Mouse (Mus musculus) megakaryocyte, embryonic 14.5 days (primary cell): Measurements from ENCODE around the gene Tspo. TPM values are rescaled to one million over a fixed set of nuclear protein-coding genes. Genes with fewer than 3 reads are reported as not detected.

Experiments
- H3K27me3 ChIP-seq: replicated peaks from 2 replicates; pipeline ENCODE3; 2012; ENCODE audit warnings: inconsistent platforms
- H3K36me3 ChIP-seq: replicated peaks from 2 replicates; pipeline ENCODE3; 2012; ENCODE audit warnings: low read length, inconsistent platforms, mixed read lengths
- H3K4me1 ChIP-seq: 2 replicates; pipeline ENCODE4 v1.6.1; 2012; ENCODE audit warnings: inconsistent platforms
- H3K4me3 ChIP-seq: replicated peaks from 2 replicates; pipeline ENCODE3; 2012; ENCODE audit warnings: moderate library complexity, mild to moderate bottlenecking, inconsistent platforms
- H3K9me3 ChIP-seq: 2 replicates; pipeline ENCODE4 v1.6.1; 2012; ENCODE audit warnings: inconsistent platforms
- FLI1 ChIP-seq: IDR thresholded peaks from 2 replicates; pipeline ENCODE4 v1.6.1; 2012; ENCODE audit warnings: low read length, inconsistent platforms, mixed read lengths
- GATA1 ChIP-seq: IDR thresholded peaks from 3 replicates; pipeline ENCODE4 v1.6.1; 2012; ENCODE audit warnings: mixed read lengths, low read length, inconsistent platforms, borderline replicate concordance
- polyA plus RNA-seq: library from polyadenylated mRNA; stranded (reverse); fragments of >175 nt; gene quantifications from 2 replicates; pipeline ENCODE4 v1.2.3, GENCODE M21; 2012; ENCODE audit warnings: low replicate concordance; ENCODE audit not compliant: insufficient read depth

Tspo gene
- polyA plus RNA-seq, 1 experiment: 531 TPM

DNA sequence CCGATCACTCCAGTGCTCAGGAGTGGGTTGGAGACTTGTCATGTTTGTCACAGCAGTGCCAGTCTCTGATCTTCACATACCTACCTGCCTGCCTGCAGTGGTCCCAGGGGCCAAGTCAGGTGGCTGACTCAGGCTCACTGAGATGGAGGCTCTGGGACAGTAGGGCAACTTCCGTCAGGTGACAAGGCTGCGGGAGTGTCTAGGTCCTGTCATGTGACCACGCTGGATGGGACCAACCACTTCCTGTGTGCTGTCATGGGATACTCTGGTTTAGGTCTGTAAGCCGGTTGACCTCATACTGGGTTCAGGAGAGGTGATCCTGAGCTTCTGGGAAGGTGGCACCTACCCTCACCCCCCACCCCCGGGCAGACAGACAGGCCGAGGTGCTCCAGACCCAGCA is 17.4 kb upstream of the Tspo start:
- Histone ChIP-seq H3K36me3 (peaks cover 93% of the 10 kb centered on the region), H3K27me3 (peaks cover 4% of the 10 kb centered on the region), H3K4me3 (no peak overlapping the region), H3K4me1 (peaks cover 60% of the 10 kb centered on the region), H3K9me3 (no peaks in the 10 kb centered on the region)
- TF ChIP-seq FLI1 (no peak), GATA1 (no peak)

DNA sequence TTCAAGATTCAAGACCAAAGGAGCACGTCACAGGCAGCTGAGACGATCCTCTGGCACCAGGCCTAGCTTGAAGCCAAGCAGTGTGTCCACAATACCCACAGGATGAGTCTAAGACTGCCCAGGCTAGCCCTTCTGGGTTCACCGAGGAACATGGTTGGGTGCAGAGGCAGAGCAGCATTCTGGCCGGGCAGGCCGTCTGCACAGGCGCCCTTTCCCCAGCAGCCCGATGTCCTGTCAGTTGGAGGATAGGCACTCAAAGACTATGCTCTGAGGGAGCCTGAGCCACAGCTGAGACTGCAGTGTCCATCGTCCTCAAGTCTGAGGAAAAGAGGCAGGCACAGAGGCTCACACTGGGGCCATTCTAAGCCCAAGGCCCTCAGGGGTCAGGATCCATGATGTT is 16.2 kb upstream of the Tspo start:
- Histone ChIP-seq H3K4me1 (peaks cover 49% of the 10 kb centered on the region), H3K27me3 (peaks cover 4% of the 10 kb centered on the region), H3K4me3 (no peak overlapping the region), H3K9me3 (no peaks in the 10 kb centered on the region), H3K36me3 (peaks cover 97% of the 10 kb centered on the region)
- no peak for TF ChIP-seq GATA1
- TF ChIP-seq FLI1: no peak

DNA sequence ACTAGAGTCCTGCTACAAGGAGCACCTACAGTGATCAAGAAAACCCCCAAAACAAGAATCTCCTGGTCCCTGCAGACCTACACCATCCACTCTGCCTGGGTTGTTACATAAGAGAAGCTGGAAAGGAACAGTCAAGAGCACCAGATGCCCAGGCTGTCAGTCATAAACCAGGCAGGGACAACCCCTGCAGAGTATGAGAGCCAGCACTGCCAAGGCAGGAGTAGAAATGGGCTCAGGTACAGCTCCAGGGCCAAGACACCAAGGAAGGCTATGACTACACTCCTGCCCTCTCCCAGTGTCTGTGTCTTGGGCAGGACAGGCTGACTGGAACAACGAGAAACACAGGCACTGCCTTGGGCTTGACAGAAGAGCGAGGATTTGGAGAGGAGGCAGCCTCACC is 13.3 kb upstream of the Tspo start:
- Histone ChIP-seq H3K9me3 (no peaks in the 10 kb centered on the region), H3K27me3 (no peaks in the 10 kb centered on the region), H3K4me1 (peaks cover 45% of the 10 kb centered on the region), H3K4me3 (no peak overlapping the region), H3K36me3 (peaks cover 89% of the 10 kb centered on the region)
- TF ChIP-seq GATA1 (no peak), FLI1 (no peak)

DNA sequence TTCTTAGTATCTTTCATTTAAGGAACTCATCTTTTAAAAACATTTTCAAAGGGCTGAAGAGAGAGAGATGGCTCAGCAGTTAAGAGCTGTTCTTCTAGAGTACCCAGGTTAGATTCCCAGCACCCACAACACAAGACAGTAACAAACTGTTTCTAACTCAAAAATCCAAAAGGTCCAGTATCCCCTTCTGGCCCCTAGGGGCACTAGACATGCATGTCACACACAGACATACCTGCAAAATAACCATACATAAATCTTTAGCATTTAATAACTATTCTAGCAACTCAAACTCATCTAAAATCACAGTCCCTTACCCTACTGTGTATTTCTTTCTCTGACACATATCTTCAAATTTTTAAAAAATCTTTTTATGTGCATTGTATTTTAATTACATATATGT is 9.6 kb upstream of the Tspo start:
- H3K36me3 ChIP-seq: peaks cover 52% of the 10 kb centered on the region
- peaks cover 39% of the 10 kb centered on the region for H3K4me1 ChIP-seq
- TF ChIP-seq GATA1 (no peak), FLI1 (no peak)
- no peaks in the 10 kb centered on the region for H3K27me3 ChIP-seq
- H3K4me3 ChIP-seq: no peak overlapping the region
- H3K9me3 ChIP-seq: no peaks in the 10 kb centered on the region

DNA sequence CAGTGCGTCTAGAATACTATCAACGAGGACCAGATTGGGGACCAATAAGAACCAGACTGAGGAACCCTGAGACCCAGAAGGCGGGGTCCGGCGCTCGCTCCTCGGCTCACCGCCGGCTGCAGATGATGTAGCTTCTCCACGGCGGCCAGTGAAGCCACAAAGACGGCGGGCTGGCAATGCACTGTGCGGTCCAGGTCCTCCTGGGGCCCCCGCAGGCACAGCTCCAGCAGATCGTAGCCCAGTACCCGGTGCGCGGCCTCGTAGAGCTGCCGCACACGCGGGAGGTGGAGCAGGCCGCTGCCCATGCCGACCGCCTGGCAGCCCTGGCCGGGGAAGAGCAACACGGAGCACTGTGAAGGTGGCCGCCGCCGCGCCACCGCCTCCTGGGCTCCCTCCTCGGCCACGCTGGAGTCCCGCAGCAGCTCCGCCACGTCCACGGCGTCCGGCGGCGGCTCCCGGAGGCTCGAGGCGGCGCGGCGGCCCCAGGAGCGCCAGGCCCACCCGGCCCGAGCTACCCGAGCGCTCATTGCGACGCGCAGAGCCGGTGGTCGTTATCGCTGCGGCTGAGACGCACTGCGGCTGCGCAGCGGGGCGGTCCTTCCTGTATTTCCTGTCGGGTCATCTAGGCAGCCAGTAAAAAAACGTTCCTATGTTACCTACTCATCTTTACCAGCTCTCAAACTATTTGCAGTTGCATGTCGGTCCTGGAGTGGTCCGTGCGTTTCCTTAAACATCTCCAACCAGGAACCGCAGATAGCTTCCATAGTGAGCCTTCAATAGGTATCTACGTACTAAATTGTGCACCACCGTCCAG is 8.0 kb upstream of the Tspo start:
- H3K27me3 ChIP-seq: no peaks in the 10 kb centered on the region
- TF ChIP-seq GATA1 (peak; percentile 62; the same call in 1 of the 3 replicates), FLI1 (peak; percentile 50; the same call in 1 of the 2 replicates)
- H3K4me3 ChIP-seq: peak overlapping the region; percentile 97
- no peaks in the 10 kb centered on the region for H3K9me3 ChIP-seq
- H3K36me3 ChIP-seq: peaks cover 36% of the 10 kb centered on the region
- H3K4me1 ChIP-seq: peaks cover 41% of the 10 kb centered on the region

DNA sequence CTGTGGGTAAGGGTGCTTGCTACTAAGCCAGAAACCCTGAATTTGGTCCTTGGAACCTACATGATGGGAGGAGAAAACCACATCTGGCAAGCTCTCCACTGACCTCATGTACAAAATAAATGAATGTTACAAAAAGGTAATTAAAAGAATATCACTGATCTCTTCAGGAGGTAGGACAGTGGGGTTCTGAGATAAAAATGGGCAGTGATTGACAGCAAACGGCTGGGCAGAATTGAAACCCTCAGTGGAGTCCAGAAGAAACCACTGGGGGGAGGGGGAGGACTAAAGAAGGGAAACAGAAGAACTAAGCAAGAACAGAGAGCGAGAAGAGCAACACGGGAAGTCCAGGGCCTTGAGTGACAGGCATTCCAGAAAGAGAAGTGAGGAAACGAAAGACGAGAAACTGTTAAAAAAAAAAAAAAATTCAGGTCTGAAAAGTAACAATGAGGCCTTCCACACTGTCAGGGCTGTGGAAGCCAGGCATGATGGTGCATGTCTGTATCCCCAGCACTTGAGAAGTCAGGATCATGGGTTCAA is 2.4 kb upstream of the Tspo start:
- Histone ChIP-seq H3K4me3 (no peak overlapping the region), H3K36me3 (peaks cover 5% of the 10 kb centered on the region), H3K4me1 (peaks cover 59% of the 10 kb centered on the region), H3K27me3 (no peaks in the 10 kb centered on the region), H3K9me3 (no peaks in the 10 kb centered on the region)
- TF ChIP-seq GATA1: no peak
- no peak for TF ChIP-seq FLI1

DNA sequence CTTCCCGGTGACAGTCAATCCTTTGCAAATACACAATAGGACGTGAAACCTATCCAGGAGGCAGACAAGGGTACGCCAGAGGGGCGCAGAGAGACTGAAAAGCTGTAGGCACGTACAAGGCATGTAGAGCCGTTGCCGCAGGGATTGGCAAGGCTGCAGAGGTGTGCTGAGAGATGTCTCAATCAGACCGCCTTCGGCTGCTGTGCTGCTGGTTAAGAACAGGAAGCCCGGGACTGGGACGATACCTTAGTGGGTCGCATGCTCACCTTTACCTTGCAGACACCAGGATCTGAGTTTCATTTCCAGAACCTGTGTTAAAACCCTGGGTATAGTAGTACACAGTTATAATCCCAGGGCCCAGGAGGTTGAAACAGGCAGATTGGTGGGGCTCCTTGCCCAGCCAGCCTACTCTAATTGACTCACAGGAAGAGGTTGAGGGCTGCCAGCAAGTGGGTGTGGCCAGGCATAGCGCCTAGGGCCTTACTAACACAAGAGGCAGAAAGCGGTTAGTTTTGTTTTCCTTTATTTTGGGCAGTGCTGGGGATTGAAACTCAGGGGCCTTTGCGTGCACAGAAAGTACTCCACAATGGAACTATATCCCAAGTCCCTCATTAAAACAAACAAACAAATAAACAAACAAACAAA is 644 bp upstream of the Tspo start:
- H3K36me3 ChIP-seq: peaks cover 19% of the 10 kb centered on the region

DNA sequence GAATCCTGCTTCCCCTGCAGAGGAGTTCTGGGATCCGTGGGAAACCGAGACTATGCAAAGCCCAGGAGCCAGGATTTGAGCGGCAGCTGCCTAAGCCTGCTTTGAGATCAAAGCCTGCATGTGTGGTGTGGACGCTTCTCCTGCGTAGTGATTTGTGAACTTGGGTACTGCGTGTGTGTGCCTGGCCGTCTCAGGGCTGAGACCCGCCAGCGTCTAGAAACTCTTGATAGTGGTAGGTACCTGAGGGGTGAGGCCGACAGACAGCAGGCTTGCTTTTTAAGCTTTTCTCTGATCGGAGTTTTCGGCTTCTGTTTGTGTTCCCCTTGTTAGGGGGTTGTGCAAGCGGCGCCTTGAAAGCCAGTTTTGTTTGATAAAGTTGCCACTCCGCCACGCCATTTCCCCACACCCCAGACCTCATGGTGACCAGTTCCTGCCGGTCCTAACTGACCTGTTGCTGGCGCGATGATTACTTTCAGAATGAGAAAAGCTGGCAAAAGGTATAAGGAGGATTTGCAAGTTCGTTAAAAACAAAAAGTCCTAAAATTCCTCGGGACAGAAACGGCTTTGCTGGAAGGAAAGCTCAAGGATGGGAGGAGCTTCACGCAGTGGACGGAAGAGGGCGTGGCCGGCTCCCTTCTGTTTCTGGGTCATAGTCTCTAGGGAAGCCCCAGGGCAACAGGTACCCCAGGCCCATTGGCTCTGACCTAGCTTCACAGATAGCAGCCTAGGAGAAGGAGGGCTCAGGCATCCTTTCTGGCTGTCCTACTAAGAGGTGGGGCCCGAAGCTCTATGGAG is 662 bp downstream of the Tspo start:
- no peaks in the 10 kb centered on the region for H3K9me3 ChIP-seq
- peaks cover 31% of the 10 kb centered on the region for H3K36me3 ChIP-seq
- peaks cover 76% of the 10 kb centered on the region for H3K4me1 ChIP-seq
- TF ChIP-seq FLI1: no peak
- TF ChIP-seq GATA1: no peak
- H3K27me3 ChIP-seq: no peaks in the 10 kb centered on the region
- H3K4me3 ChIP-seq: peak overlapping the region; percentile 100

More for the DNA sequence above, 644 bp upstream of the Tspo start:
- TF ChIP-seq GATA1 (no peak), FLI1 (no peak)
- Histone ChIP-seq H3K4me3 (peak overlapping the region; percentile 100), H3K4me1 (peaks cover 68% of the 10 kb centered on the region), H3K27me3 (no peaks in the 10 kb centered on the region), H3K9me3 (no peaks in the 10 kb centered on the region)

DNA sequence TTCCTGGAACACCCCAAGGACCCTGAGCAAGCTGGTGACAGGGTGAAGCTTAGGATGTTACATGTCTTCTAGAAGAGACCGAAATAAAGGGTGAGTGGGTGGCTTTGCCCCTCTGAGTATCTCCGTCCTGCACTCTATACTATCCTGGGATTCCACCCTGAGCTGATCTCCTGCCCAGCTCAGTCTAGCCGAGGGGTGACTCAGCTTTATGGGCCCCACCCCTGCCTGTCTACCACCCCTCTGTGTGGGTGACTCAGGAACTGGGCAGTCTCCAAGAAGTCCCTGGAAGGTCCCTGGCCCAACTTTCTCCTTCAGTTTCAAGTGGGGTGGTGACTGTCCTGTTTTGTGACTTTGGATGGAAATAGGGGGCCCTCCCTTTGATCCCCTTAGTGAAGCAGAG is 2.0 kb downstream of the Tspo start:
- Histone ChIP-seq H3K36me3 (peaks cover 43% of the 10 kb centered on the region), H3K4me3 (peak overlapping the region; percentile 90), H3K4me1 (peaks cover 87% of the 10 kb centered on the region), H3K27me3 (no peaks in the 10 kb centered on the region), H3K9me3 (no peaks in the 10 kb centered on the region)
- no peak for TF ChIP-seq GATA1
- no peak for TF ChIP-seq FLI1
